Mouse (Mus musculus): ENCODE results near the gene Nek11. TPM values are rescaled to one million over a fixed set of nuclear protein-coding genes. Genes with fewer than 3 reads are reported as not detected.

Nek11 gene
- polyA plus RNA-seq, 1 experiment from 2014 or later: 1.7 TPM

- no peaks in the 10 kb centered on the region for H3K27me3 ChIP-seq (replicated peaks; ENCODE audit: control insufficient read depth, insufficient read depth, low read length)
- no peak overlapping the region for H3K4me2 ChIP-seq (ENCODE audit: low read length)
- ATAC-seq (peak; percentile 98), DNase-seq (ENCODE audit: low spot score) (peak; percentile 92)
- peaks cover 8% of the 10 kb centered on the region; the same call in 1 of the 2 replicates for H3K4me1 ChIP-seq (ENCODE audit: control insufficient read depth, insufficient read depth, low read length)
- no peaks in the 10 kb centered on the region for H3K36me3 ChIP-seq (ENCODE audit: control insufficient read depth, insufficient read depth, low read length)
- H3K9me3 ChIP-seq (replicated peaks; ENCODE audit: control insufficient read depth, low read length): peaks cover 5% of the 10 kb centered on the region; the same call in 1 of the 2 replicates
- no peak overlapping the region for H3K9ac ChIP-seq (ENCODE audit: low read length)
- no peak overlapping the region for H3K4me3 ChIP-seq (ENCODE audit: low read depth, low read length)
- H3K27ac ChIP-seq (ENCODE audit: low read depth, low read length): peak overlapping the region; percentile 56
- WGBS: 18% methylated on average over 10 of the region's 10 CpGs
These were observed 52.2 kb downstream of the Nek11 start for GRCm38 (mm10) chr9:105342994-105343656.

GRCm38 (mm10) chr9:105342565-105342964, 52.8 kb downstream of the Nek11 start:
- Histone ChIP-seq H3K9me3 (replicated peaks; ENCODE audit: control insufficient read depth, low read length) (peaks cover 5% of the 10 kb centered on the region; the same call in 1 of the 2 replicates), H3K4me1 (ENCODE audit: control insufficient read depth, insufficient read depth, low read length) (peaks cover 8% of the 10 kb centered on the region; the same call in 1 of the 2 replicates), H3K27ac (ENCODE audit: low read depth, low read length) (peak overlapping the region; percentile 56), H3K27me3 (replicated peaks; ENCODE audit: control insufficient read depth, insufficient read depth, low read length) (no peaks in the 10 kb centered on the region), H3K9ac (ENCODE audit: low read length) (no peak overlapping the region), H3K4me2 (ENCODE audit: low read length) (no peak overlapping the region), H3K36me3 (ENCODE audit: control insufficient read depth, insufficient read depth, low read length) (no peaks in the 10 kb centered on the region), H3K4me3 (ENCODE audit: low read depth, low read length) (no peak overlapping the region)
- ATAC-seq: peak; percentile 32; the same call in 1 of the 2 replicates
- WGBS: 66% methylated on average over 3 of the region's 3 CpGs
- DNase-seq (ENCODE audit: low spot score): no peak

- peak; percentile 87; the same call in 1 of the 2 replicates for ATAC-seq
These were observed 62.8 kb downstream of the Nek11 start for GRCm38 (mm10) chr9:105332436-105333016.

GRCm38 (mm10) chr9:105321856-105322255, 73.5 kb downstream of the Nek11 start:
- H3K27ac ChIP-seq (ENCODE audit: low read depth, low read length): no peak overlapping the region
- H3K9me3 ChIP-seq (replicated peaks; ENCODE audit: control insufficient read depth, low read length): no peaks in the 10 kb centered on the region
- H3K27me3 ChIP-seq (replicated peaks; ENCODE audit: control insufficient read depth, insufficient read depth, low read length): no peaks in the 10 kb centered on the region
- DNase-seq (ENCODE audit: low spot score) (no peak), ATAC-seq (no peak)
- no peaks in the 10 kb centered on the region for H3K36me3 ChIP-seq (ENCODE audit: control insufficient read depth, insufficient read depth, low read length)
- H3K4me2 ChIP-seq (ENCODE audit: low read length): no peak overlapping the region
- H3K9ac ChIP-seq (ENCODE audit: low read length): no peak overlapping the region
- WGBS: 88% methylated on average over 10 of the region's 10 CpGs
- H3K4me1 ChIP-seq (ENCODE audit: control insufficient read depth, insufficient read depth, low read length): no peaks in the 10 kb centered on the region
- H3K4me3 ChIP-seq (ENCODE audit: low read depth, low read length): no peak overlapping the region

More at GRCm38 (mm10) chr9:105332436-105333016, 62.8 kb downstream of the Nek11 start:
- H3K4me2 ChIP-seq (ENCODE audit: low read length): no peak overlapping the region
- H3K27me3 ChIP-seq (replicated peaks; ENCODE audit: control insufficient read depth, insufficient read depth, low read length): no peaks in the 10 kb centered on the region
- 0 out of 2 replicates have a peak overlapping the region, but pooled peaks have one; percentile 5 for H3K27ac ChIP-seq (ENCODE audit: low read depth, low read length)
- H3K9ac ChIP-seq (ENCODE audit: low read length): no peak overlapping the region
- H3K36me3 ChIP-seq (ENCODE audit: control insufficient read depth, insufficient read depth, low read length): no peaks in the 10 kb centered on the region
- H3K4me3 ChIP-seq (ENCODE audit: low read depth, low read length): no peak overlapping the region
- 56% methylated on average over 4 of the region's 4 CpGs for WGBS
- H3K9me3 ChIP-seq (replicated peaks; ENCODE audit: control insufficient read depth, low read length): no peaks in the 10 kb centered on the region
- DNase-seq (ENCODE audit: low spot score): peak; percentile 62
- H3K4me1 ChIP-seq (ENCODE audit: control insufficient read depth, insufficient read depth, low read length): no peaks in the 10 kb centered on the region

- no peak overlapping the region for H3K4me3 ChIP-seq (ENCODE audit: low read depth, low read length)
- no peak overlapping the region for H3K27ac ChIP-seq (ENCODE audit: low read depth, low read length)
- DNase-seq (ENCODE audit: low spot score) (peak; percentile 76), ATAC-seq (peak; percentile 67)
- no peaks in the 10 kb centered on the region for H3K9me3 ChIP-seq (replicated peaks; ENCODE audit: control insufficient read depth, low read length)
- WGBS: 50% methylated on average over 10 of the region's 10 CpGs
- peaks cover 7% of the 10 kb centered on the region; the same call in 1 of the 2 replicates for H3K4me1 ChIP-seq (ENCODE audit: control insufficient read depth, insufficient read depth, low read length)
- H3K27me3 ChIP-seq (replicated peaks; ENCODE audit: control insufficient read depth, insufficient read depth, low read length): no peaks in the 10 kb centered on the region
- no peaks in the 10 kb centered on the region for H3K36me3 ChIP-seq (ENCODE audit: control insufficient read depth, insufficient read depth, low read length)
- no peak overlapping the region for H3K9ac ChIP-seq (ENCODE audit: low read length)
- H3K4me2 ChIP-seq (ENCODE audit: low read length): no peak overlapping the region
These were observed 82.1 kb downstream of the Nek11 start for GRCm38 (mm10) chr9:105313250-105313649.

GRCm38 (mm10) chr9:105312686-105313085, 82.6 kb downstream of the Nek11 start:
- Histone ChIP-seq H3K27ac (ENCODE audit: low read depth, low read length) (no peak overlapping the region), H3K27me3 (replicated peaks; ENCODE audit: control insufficient read depth, insufficient read depth, low read length) (no peaks in the 10 kb centered on the region), H3K9ac (ENCODE audit: low read length) (no peak overlapping the region), H3K9me3 (replicated peaks; ENCODE audit: control insufficient read depth, low read length) (no peaks in the 10 kb centered on the region), H3K4me3 (ENCODE audit: low read depth, low read length) (no peak overlapping the region), H3K4me2 (ENCODE audit: low read length) (no peak overlapping the region), H3K4me1 (ENCODE audit: control insufficient read depth, insufficient read depth, low read length) (peaks cover 7% of the 10 kb centered on the region; the same call in 1 of the 2 replicates), H3K36me3 (ENCODE audit: control insufficient read depth, insufficient read depth, low read length) (no peaks in the 10 kb centered on the region)
- DNase-seq (ENCODE audit: low spot score): no peak
- WGBS: 80% methylated on average over 1 of the region's 1 CpGs
- no peak for ATAC-seq

- ATAC-seq (peak; percentile 87), DNase-seq (ENCODE audit: low spot score) (peak; percentile 84)
- 0 out of 2 replicates have a peak overlapping the region, but pooled peaks have one; percentile 18 for H3K27ac ChIP-seq (ENCODE audit: low read depth, low read length)
- 40% methylated on average over 9 of the region's 9 CpGs for WGBS
- no peak overlapping the region for H3K9ac ChIP-seq (ENCODE audit: low read length)
- H3K9me3 ChIP-seq (replicated peaks; ENCODE audit: control insufficient read depth, low read length): no peaks in the 10 kb centered on the region
- H3K4me2 ChIP-seq (ENCODE audit: low read length): no peak overlapping the region
- H3K4me3 ChIP-seq (ENCODE audit: low read depth, low read length): no peak overlapping the region
- no peaks in the 10 kb centered on the region for H3K27me3 ChIP-seq (replicated peaks; ENCODE audit: control insufficient read depth, insufficient read depth, low read length)
- H3K36me3 ChIP-seq (ENCODE audit: control insufficient read depth, insufficient read depth, low read length): no peaks in the 10 kb centered on the region
- H3K4me1 ChIP-seq (ENCODE audit: control insufficient read depth, insufficient read depth, low read length): peaks cover 7% of the 10 kb centered on the region; the same call in 1 of the 2 replicates
These were observed 85.6 kb downstream of the Nek11 start for GRCm38 (mm10) chr9:105309553-105310281.

GRCm38 (mm10) chr9:105306042-105306441, 89.3 kb downstream of the Nek11 start:
- DNase-seq (ENCODE audit: low spot score) (no peak), ATAC-seq (no peak)
- Histone ChIP-seq H3K4me2 (ENCODE audit: low read length) (no peak overlapping the region), H3K4me3 (ENCODE audit: low read depth, low read length) (no peak overlapping the region), H3K27ac (ENCODE audit: low read depth, low read length) (no peak overlapping the region), H3K4me1 (ENCODE audit: control insufficient read depth, insufficient read depth, low read length) (peaks cover 4% of the 10 kb centered on the region; the same call in 1 of the 2 replicates), H3K9me3 (replicated peaks; ENCODE audit: control insufficient read depth, low read length) (no peaks in the 10 kb centered on the region), H3K27me3 (replicated peaks; ENCODE audit: control insufficient read depth, insufficient read depth, low read length) (no peaks in the 10 kb centered on the region), H3K36me3 (ENCODE audit: control insufficient read depth, insufficient read depth, low read length) (no peaks in the 10 kb centered on the region), H3K9ac (ENCODE audit: low read length) (no peak overlapping the region)
- 71% methylated on average over 2 of the region's 2 CpGs for WGBS
